Mouse (Mus musculus): ENCODE measurements around the gene Ubl4b.
A peak's percentile ranks its signal among the peaks of the same experiment; 100 is the strongest.

Gene Ubl4b

DNA sequence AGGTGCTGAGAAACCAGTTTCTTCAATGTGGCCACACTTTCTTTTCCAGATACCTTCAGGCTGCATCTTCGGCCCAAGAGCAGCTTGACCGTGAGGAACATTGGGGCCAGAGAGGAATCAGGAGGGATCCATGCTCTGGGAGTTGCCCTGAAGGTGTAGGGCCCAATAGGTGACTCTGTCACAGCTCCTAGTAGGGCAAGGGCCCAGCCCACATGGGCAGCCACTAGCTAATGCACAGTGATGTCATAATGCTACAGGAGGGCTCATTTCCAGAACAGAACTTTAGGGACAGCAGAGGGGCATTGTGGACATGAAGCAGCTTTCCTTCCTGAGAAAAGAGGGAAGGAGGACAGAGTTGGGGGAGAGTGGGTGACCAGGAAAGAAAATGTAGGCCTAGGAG lies at the start of gene Ubl4b:
Gene Ubl4b (minus strand): TSS at position 232 of the 400 bp plus-strand sequence.
- DNase-seq: no peak

DNA sequence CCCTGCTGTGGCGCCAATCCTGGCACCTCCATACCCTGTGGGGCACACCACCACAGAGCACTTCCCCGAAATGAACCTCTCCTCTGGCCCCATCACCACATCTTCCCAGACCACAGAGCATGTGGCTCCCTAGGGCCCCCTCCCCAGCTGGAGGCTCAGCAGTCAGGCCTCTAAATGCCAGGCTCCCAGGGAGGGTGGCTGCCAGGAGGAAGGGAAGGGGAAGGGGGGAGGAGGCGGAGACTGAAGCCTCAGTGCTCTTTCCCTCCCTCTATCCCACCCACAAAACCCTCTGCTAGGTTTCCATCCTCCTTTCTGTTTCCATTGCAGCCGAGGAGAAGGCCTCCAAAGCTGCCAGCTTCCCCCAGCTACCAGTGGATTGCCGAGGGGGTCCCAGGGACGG lies 45.3 kb upstream of the Ubl4b start:
- DNase-seq: no peak

GRCm38 (mm10) chr3:107597586-107598389 lies 42.9 kb upstream of the Ubl4b start:
- DNase-seq: no peak

DNA sequence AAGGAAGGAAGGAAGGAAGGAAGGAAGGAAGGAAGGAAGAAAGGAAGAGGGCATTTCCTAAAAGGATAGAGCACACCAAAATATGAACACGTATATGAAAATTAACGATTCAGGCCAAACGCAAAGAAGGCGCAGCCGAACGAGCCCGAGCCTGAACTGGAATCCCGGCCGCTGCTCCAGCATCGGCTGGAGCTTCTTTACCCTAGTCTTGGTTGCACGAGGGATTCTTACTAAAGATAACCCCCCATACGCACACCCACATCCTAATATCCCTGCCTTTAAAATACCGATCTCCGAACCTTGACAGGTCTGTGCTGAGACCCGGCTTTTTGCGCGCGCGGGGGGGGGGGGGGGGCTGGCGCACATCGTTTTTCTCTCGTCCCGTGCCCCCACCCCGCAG lies 42.3 kb upstream of the Ubl4b start:
- no peak for DNase-seq

DNA sequence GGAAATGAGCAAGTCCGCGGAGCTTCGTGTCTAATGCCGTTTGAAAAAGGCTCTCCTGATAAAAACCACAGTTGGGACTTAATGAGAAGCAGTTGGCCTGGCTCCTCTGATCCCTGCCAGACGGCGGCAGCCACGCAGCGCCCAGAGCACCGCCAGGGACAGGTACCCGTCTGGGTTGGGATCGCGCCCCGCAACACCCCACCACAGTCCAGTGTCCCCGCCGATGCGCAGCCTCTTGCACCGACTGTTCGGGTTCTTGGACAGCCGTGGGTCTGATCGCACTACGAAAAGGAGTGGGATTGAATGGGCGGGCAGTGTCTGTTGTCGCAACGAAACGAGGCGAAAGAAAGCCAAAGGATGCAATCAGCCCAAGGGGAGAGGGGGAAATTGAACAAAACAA lies 41.7 kb upstream of the Ubl4b start:
- no peak for DNase-seq

DNA sequence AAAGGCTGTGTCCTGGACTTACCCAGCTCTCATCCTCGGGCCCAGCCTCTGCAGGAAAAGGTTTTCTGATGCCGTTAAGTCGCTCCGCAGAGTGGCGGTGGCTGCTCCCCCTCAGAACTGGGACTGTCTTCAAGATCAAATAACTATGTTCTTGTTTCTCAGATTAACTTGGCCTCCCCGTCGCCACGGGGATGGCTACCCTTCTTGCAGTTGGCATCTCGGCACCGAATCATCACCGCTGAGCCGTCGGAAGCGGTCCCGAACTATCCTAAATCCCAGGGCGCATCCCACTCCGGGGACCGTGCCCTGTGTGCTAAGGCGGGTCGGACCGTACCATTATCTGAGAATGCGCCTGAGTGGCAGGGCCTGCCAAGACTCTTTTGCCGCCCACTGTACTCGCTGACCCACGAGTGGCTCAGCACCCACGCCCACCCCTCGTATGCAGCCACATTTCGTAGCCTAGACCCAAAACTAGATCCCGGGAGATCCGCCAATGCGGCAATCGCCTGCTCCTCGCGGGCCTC lies 41.1 kb upstream of the Ubl4b start:
- DNase-seq: no peak

DNA sequence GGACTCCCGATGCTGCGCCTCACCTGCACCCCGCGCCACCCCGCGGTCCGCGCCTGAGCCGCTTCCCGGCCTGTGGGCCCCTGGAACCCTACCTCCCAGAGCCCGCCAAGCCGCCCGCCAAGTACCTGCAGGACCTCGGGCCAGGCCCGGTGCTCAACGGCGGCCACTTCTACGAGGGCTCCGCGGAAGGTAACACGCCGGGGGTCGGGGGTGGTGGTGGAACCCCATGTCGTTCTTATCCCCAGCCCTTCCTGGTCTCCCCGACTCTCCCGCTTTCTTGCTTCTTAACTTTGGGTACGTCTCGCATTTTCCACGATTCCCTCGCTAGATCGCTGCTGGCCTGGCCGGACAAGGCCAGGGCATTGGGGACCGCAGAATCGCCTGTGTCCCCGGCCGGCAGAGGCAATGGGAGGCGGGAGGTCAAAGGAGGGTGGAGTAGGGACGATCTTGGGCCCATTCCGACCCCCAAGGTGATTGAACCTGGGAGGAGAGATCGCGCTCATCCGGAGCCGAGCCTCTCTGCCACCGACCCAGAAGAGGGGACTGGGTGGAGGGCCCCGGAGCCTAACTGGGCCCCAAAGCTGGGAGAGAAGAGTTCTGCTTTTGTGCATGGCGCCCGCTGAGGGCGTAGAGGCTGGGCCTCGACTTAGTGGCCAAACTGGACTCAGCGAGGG lies 40.5 kb upstream of the Ubl4b start:
- no peak for DNase-seq

DNA sequence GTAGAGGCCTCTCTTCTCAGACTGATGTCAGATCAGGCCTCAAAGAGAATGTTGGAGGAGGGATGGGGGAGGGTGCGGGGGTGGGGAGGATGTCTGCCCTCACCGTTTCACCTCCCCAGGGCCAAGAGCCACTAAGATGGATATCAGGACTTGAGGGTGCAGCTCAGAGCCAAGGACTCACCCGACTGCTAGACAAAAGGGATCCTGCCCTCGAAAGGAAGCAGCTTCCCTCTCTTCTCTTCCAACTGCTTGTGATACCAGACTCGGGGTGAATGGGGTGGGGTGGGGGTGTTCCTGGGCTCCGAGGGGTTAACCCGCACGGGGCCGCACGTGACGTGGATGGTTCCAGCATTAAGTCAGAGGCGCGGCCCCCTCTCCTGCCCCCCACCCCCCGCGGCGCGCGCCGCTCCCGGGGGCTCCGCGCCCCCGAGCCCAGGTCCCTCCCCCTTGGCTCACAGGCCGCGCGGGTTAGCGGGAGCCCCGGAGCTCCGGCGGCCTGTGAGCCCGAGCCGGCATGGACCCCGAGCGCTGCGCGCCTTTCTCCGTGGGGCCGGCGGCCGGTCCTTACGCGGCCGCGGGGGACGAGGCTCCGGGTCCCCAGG lies 39.9 kb upstream of the Ubl4b start, which contains the start of gene Alx3:
Gene Alx3 (plus strand): TSS at position 370 of the 602 bp plus-strand sequence.
- no peak for DNase-seq

GRCm38 (mm10) chr3:107593632-107594031 lies 38.8 kb upstream of the Ubl4b start:
- no peak for DNase-seq

- DNase-seq: no peak
These were observed 36.7 kb upstream of the Ubl4b start for GRCm38 (mm10) chr3:107591612-107592011.

DNA sequence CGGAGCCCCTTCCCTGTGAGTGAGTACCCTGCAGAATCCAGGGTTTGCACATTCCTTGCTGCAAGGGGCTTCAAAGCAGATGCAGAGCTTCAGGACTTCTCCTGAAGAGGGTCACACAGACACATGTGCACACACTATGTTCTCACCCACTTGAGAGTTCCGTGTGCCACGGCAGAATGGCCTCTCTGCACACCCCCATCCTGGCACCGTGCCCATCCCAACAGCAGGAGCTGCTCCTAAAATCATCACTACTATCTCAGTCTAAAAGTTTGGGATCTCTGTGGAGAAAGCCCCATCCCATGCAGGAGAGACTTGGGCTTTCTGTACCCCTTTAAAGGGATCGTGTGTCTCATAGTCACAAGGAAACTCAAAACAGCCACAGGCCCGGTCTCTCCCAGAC lies 31.6 kb upstream of the Ubl4b start:
- no peak for DNase-seq

DNA sequence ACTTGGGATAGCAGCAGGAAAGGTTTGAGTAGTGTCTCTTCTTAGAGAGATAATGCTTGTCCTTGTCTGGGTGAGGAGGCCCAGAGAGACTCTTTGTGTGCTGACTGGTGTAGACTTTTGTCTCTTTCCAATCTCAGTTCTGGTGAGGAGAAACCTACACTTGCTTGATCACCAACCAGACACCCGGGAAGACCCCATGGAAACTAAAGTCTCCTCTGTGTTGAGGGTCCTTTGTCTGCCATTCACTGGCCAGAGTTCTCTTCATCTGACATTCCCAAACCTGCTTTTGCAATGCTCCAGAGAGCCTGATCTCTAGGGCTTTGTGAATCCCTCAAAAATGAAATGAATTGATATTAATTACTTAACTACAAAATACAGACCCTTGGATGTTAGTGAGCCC lies 29.0 kb upstream of the Ubl4b start:
- no peak for DNase-seq

DNA sequence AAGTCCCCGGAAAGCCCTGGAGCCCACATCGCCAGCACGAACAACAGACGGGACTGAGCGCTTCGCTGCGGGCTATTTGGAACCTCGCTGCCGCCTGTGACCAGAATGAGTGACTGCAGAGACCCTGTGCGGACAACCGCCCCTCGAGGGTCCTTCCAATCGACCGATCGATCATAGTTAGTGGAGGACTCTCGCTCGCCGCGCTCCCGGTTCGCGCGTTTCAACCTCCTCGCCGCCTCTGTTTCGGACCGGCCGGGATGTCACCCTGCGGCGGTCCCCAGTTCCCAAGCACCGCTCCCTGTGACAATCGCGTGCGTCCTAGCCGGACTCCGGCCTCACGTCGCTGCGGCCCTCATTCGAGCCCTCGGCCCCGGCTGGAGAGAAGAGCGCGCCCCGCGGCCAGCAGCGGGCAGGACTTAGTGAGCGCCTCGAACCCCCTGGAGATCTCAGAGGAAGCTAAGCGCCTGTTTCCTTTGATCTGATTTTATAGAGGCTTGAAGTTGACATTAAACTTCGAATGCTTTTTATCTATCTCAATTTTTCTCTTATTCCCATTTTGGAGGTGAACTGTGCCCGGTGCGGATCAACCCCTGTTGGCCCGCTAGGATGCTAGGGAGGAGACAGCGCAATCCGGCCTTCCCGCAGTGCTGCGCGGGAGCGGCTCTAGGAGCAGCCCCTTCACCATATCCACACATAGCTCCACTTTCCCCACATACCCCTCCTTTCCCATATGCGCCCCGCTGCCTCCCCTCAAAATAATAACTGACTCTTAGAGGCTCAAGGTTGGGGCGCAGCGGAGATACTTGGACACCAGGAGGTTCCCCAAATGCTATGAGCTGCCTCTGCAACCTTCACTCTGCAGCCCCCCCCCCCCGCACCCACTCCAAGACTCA lies 28.2 kb upstream of the Ubl4b start:
- no peak for DNase-seq

GRCm38 (mm10) chr3:107582130-107582874 lies 27.4 kb upstream of the Ubl4b start:
- DNase-seq: no peak

DNA sequence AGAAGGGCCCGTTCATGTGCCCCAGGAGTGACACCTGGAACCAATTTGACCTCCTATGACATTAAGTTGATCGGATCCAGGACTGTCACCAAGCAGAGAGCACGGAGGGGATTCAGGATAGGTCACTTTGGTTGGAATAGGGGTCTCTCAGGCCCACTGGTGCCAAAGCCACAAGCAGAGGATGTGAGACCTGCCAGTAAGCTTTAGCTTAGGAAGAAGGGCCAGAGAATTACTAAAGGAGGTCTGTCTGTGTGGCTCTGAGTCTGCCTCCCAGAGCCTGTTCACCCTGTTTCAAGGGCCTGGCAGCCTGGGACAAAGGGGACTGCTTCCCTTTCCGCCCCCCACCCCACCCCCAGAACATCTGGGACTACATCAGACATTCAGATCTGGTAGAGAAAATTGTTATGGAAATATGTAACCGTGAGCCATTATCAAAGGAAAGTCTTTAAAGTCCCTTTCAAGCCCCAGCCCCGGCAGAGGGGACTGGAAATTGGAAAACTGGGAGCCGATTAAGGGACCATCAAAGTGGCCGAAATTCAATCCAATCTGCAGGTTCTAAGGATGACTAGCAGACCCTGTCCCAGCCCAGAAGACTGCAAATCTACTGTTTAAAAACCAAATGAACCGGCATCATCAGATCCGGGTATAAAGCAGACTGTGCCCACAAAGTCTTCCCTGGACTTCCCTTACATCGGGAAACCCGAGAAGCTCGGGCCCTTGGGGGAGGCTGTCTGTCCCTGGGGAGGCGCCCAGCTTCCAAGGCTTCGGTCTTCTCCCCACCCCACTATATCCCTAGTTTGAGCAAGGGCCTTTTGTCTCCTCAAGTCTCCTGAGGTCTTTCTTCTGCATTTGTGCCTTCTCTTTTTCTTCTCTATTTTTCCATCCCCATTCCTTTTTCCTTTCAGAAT lies 26.5 kb upstream of the Ubl4b start:
- DNase-seq: no peak

DNA sequence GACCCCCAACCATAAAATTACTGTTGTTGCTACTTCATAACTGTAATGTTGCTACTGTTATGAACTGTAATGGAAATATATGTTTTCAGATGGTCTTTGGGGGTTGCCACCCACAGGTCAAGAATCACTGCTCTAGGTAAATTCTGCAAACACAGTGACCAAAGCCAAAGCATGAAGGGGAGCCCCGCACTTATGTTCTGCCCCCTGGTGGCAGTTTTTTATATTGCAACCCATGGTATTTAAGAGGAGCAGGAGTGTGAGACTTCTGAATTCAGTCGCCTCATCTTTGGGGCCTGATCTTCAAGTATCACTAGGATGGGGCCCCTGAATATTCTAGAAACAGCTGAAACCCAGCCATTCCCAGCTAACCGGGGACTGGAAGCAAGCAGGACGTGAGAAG lies 24.6 kb upstream of the Ubl4b start:
- DNase-seq: peak; percentile 73

GRCm38 (mm10) chr3:107577810-107578390 lies 23.0 kb upstream of the Ubl4b start:
- no peak for DNase-seq

GRCm38 (mm10) chr3:107576807-107577206 lies 21.9 kb upstream of the Ubl4b start:
- no peak for DNase-seq

GRCm38 (mm10) chr3:107571205-107571604 lies 16.3 kb upstream of the Ubl4b start:
- no peak for DNase-seq

DNA sequence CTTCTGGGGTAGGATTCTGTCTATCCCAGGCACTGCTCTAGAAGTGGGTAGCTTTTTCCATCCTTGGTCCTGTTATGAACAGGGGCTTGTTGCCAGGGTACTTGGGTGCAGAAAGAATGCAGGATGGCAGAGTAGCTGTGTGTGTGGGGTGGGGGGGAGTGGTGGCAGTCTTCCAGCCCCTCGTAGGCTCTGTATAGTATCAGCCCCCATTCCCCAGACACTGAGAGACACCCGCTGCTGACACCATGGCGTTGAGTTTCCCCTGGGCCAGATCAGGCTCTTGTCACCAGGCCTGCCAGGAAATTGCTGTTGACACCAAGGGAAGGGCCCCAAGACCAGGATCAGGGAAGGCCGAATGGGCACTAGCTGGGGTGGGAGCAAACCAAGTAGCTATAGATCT lies 13.8 kb upstream of the Ubl4b start:
- DNase-seq: no peak

All from right cerebral cortex, postnatal 14 days (tissue).